Mouse (Mus musculus) left cerebral cortex, adult 2 months (tissue): ENCODE measurements around the gene Castor2. TPM values are rescaled to one million over a fixed set of nuclear protein-coding genes. Genes with fewer than 3 reads are reported as not detected.
A peak's percentile ranks its signal among the peaks of the same experiment; 100 is the strongest.

Experiments
- DNase-seq, 2 experiments: peaks; one replicate each; pipeline ENCODE4 v3.0.0; 2021 to 2022; ENCODE audit warnings: low spot score in 2 of 2, mixed read lengths in 1 of 2; ENCODE audit errors: extremely low spot score in 1 of 2
- H3K27ac ChIP-seq: fragments of 200-600 bp; 2 replicates; pipeline ENCODE4 v1.8.1; 2022
- H3K4me3 ChIP-seq: fragments of 200-600 bp; 2 replicates; pipeline ENCODE4 v1.8.1; 2022
- CTCF ChIP-seq: fragments of 200-600 bp; IDR thresholded peaks from 2 replicates; pipeline ENCODE4 v1.8.1; 2022; ENCODE audit warnings: antibody characterized with exemption, mild to moderate bottlenecking, moderate library complexity
- intact Hi-C: fragments of 180-260 bp; cut with DNase I; formaldehyde crosslinking; loops from one replicate; pipeline ENCODE4 v1.15.1; 2025
- total RNA-seq, 2 experiments: library from RNA; stranded (reverse); gene quantifications; 2 replicates each; pipeline ENCODE4 v1.2.3; 2021

Gene Castor2
- total RNA-seq, 2 experiments from 2014 or later: 86.7 to 93.1 TPM

- peak; percentile 59 for TF ChIP-seq CTCF
- intact Hi-C loops: no loop called here
- DNase-seq: no peak
- Histone ChIP-seq H3K4me3 (no peak overlapping the region), H3K27ac (no peak overlapping the region)
Measured at GRCm38 (mm10) chr5:134173206-134173605, 73.7 kb downstream of the Castor2 start.

- H3K27ac ChIP-seq: peak overlapping the region; percentile 89; the same call in 1 of the 2 replicates
- H3K4me3 ChIP-seq: peak overlapping the region; percentile 85
- DNase-seq: no peak
- intact Hi-C loops: no loop called here
- no peak for TF ChIP-seq CTCF
Measured at GRCm38 (mm10) chr5:134175696-134176095, 76.2 kb downstream of the Castor2 start.

GRCm38 (mm10) chr5:134176169-134176881, 76.8 kb downstream of the Castor2 start, which contains the start of gene Rcc1l:
Rcc1l (minus strand) TSS chr5:134176774.
- intact Hi-C loops: no loop called here
- TF ChIP-seq CTCF: no peak
- peak within 1 kb of the TSS; percentile 89 for H3K27ac ChIP-seq
- H3K4me3 ChIP-seq: peak within 1 kb of the TSS; percentile 85
- DNase-seq: peak; percentile 83 to 85

GRCm38 (mm10) chr5:134178536-134178935, 79.0 kb downstream of the Castor2 start:
- H3K27ac ChIP-seq: no peak overlapping the region
- no peak for DNase-seq
- intact Hi-C loops: no loop called here
- TF ChIP-seq CTCF: no peak
- no peak overlapping the region for H3K4me3 ChIP-seq

- no peak overlapping the region for H3K4me3 ChIP-seq
- intact Hi-C loops: loop anchor here (1.0 to 2.0 kb wide), 2 partner anchors 161 to 309 kb away; no protein-coding TSS in a partner anchor
- H3K27ac ChIP-seq: no peak overlapping the region
- peak; percentile 93 for TF ChIP-seq CTCF
- peak; percentile 78 to 83 for DNase-seq
Measured at GRCm38 (mm10) chr5:134179871-134180270, 80.4 kb downstream of the Castor2 start.

- Histone ChIP-seq H3K4me3 (no peak overlapping the region), H3K27ac (no peak overlapping the region)
- no peak for DNase-seq
- TF ChIP-seq CTCF: no peak
- intact Hi-C loops: no loop called here
Measured at GRCm38 (mm10) chr5:134182172-134182571, 82.7 kb downstream of the Castor2 start.

GRCm38 (mm10) chr5:134182735-134183134, 83.2 kb downstream of the Castor2 start:
- Histone ChIP-seq H3K4me3 (no peak overlapping the region), H3K27ac (no peak overlapping the region)
- intact Hi-C loops: no loop called here
- no peak for TF ChIP-seq CTCF
- no peak for DNase-seq

GRCm38 (mm10) chr5:134183162-134183561, 83.7 kb downstream of the Castor2 start:
- H3K27ac ChIP-seq: peak overlapping the region; percentile 16; the same call in 1 of the 2 replicates
- no peak for TF ChIP-seq CTCF
- intact Hi-C loops: no loop called here
- DNase-seq: no peak
- peak overlapping the region; percentile 69 for H3K4me3 ChIP-seq

- peak within 1 kb of the TSS; percentile 69 for H3K4me3 ChIP-seq
Measured at GRCm38 (mm10) chr5:134183880-134184808, 84.6 kb downstream of the Castor2 start, which contains the start of gene Gtf2ird2. Gtf2ird2 (plus strand) TSS chr5:134184019.

GRCm38 (mm10) chr5:134186059-134186458, 86.5 kb downstream of the Castor2 start:
- intact Hi-C loops: no loop called here
- DNase-seq: no peak
- no peak overlapping the region for H3K4me3 ChIP-seq
- H3K27ac ChIP-seq: no peak overlapping the region
- no peak for TF ChIP-seq CTCF

More at GRCm38 (mm10) chr5:134183880-134184808, 84.6 kb downstream of the Castor2 start, which contains the start of gene Gtf2ird2:
- intact Hi-C loops: no loop called here
- peak; percentile 99 for DNase-seq
- no peak for TF ChIP-seq CTCF
- peak within 1 kb of the TSS; percentile 97 for H3K27ac ChIP-seq

GRCm38 (mm10) chr5:134186961-134187731, 87.6 kb downstream of the Castor2 start:
- peak; percentile 35 to 46 for DNase-seq
- Histone ChIP-seq H3K4me3 (no peak overlapping the region), H3K27ac (peak overlapping the region; percentile 48; the same call in 1 of the 2 replicates)
- intact Hi-C loops: no loop called here
- TF ChIP-seq CTCF: peak; percentile 79
